Mouse (Mus musculus) intestine, embryonic 14.5 days (tissue): ENCODE data around the gene Hs3st5. TPM values are rescaled to one million over a fixed set of nuclear protein-coding genes. Genes with fewer than 3 reads are reported as not detected.

ENCODE experiments used
- ATAC-seq: fragments of 200-750 bp; cut with Nextera tagmentation; replicated peaks from 2 replicates; pipeline ENCODE4 v1.8.0; 2017; ENCODE audit warnings: low read depth, moderate number of reproducible peaks, moderate TSS enrichment, moderate library complexity; ENCODE audit not compliant: low FRiP score, low TSS enrichment
- DNase-seq: peaks from one replicate; pipeline ENCODE4 v3.0.0-alpha.2; 2018; ENCODE audit warnings: low spot score
- H3K27ac ChIP-seq: fragments of 300-500 bp; sonication (generic); 2 replicates; pipeline ENCODE4 v1.5.1; 2014; ENCODE audit warnings: low read depth, mild to moderate bottlenecking, control low read depth
- H3K27me3 ChIP-seq: fragments of 300-500 bp; sonication (generic); replicated peaks from 2 replicates; pipeline ENCODE4 v1.6.1; 2014; ENCODE audit warnings: low read length, control low read depth; ENCODE audit not compliant: control insufficient read depth, insufficient read depth
- H3K36me3 ChIP-seq: fragments of 300-500 bp; sonication (generic); 2 replicates; pipeline ENCODE4 v1.6.1; 2014; ENCODE audit warnings: low read length, control low read depth; ENCODE audit not compliant: control insufficient read depth, insufficient read depth
- H3K4me1 ChIP-seq: fragments of 300-500 bp; sonication (generic); replicated peaks from 2 replicates; pipeline ENCODE4 v1.6.1; 2014; ENCODE audit warnings: low read length, control low read depth, mixed read lengths; ENCODE audit not compliant: control insufficient read depth, insufficient read depth
- H3K4me2 ChIP-seq: fragments of 300-500 bp; sonication (generic); 2 replicates; pipeline ENCODE4 v1.6.1; 2014; ENCODE audit warnings: low read length
- H3K4me3 ChIP-seq: fragments of 300-500 bp; sonication (generic); 2 replicates; pipeline ENCODE4 v1.5.1; 2014; ENCODE audit warnings: low read depth, low read length, control low read depth, mixed read lengths
- H3K9ac ChIP-seq: fragments of 300-500 bp; sonication (generic); 2 replicates; pipeline ENCODE4 v1.6.1; 2014; ENCODE audit warnings: mild to moderate bottlenecking, low read length
- H3K9me3 ChIP-seq: fragments of 300-500 bp; sonication (generic); 2 replicates; pipeline ENCODE4 v1.6.1; 2016; ENCODE audit warnings: low read length, control low read depth; ENCODE audit not compliant: control insufficient read depth
- WGBS: fragments of 180-500 bp; shearing (Covaris S2); extraction: QIAGEN DNeasy Blood & Tissue Kit; methylation state at CpG from one replicate; pipeline ENCODE4 v1.1.7; 2014; 5-methylcytosine and 5-hydroxymethylcytosine counted together
- polyA plus RNA-seq: library from polyadenylated mRNA; unstranded; fragments of >200 nt; fragmentation: Nextera tagmentation; extraction: Ambion mirVana; gene quantifications from 2 replicates; pipeline ENCODE4 v1.2.1, GENCODE M21; 2014

Hs3st5 gene
- polyA plus RNA-seq, 1 experiment from 2014 or later, result 0.76 TPM

- Histone ChIP-seq H3K27me3 (no peaks in the 10 kb centered on the region), H3K4me2 (no peak overlapping the region)
- WGBS, result 65% methylated on average over 13 of the region's 13 CpGs
Observed at GRCm38 (mm10) chr10:36729361-36730098, 222.9 kb downstream of the Hs3st5 start.

GRCm38 (mm10) chr10:36739375-36739774 lies 232.8 kb downstream of the Hs3st5 start:
- no peak overlapping the region for H3K27ac ChIP-seq
- no peaks in the 10 kb centered on the region for H3K36me3 ChIP-seq
- H3K27me3 ChIP-seq, result no peaks in the 10 kb centered on the region
- no peak for ATAC-seq
- no peak overlapping the region for H3K4me3 ChIP-seq
- no peak for DNase-seq
- no peak overlapping the region for H3K4me2 ChIP-seq
- no peak overlapping the region for H3K9ac ChIP-seq
- no peaks in the 10 kb centered on the region for H3K9me3 ChIP-seq
- no peaks in the 10 kb centered on the region for H3K4me1 ChIP-seq

More at GRCm38 (mm10) chr10:36729361-36730098, 222.9 kb downstream of the Hs3st5 start:
- DNase-seq (no peak), ATAC-seq (no peak)
- no peak overlapping the region for H3K4me3 ChIP-seq
- no peaks in the 10 kb centered on the region for H3K4me1 ChIP-seq
- H3K9ac ChIP-seq, result no peak overlapping the region
- no peaks in the 10 kb centered on the region for H3K9me3 ChIP-seq
- H3K36me3 ChIP-seq, result no peaks in the 10 kb centered on the region
- H3K27ac ChIP-seq, result no peak overlapping the region

- no peak overlapping the region for H3K9ac ChIP-seq
- H3K4me2 ChIP-seq, result no peak overlapping the region
- ATAC-seq (no peak), DNase-seq (no peak)
- WGBS, result 79% methylated on average over 1 of the region's 1 CpGs
- H3K27ac ChIP-seq, result no peak overlapping the region
- no peaks in the 10 kb centered on the region for H3K36me3 ChIP-seq
- H3K4me1 ChIP-seq, result no peaks in the 10 kb centered on the region
- H3K9me3 ChIP-seq, result no peaks in the 10 kb centered on the region
- no peaks in the 10 kb centered on the region for H3K27me3 ChIP-seq
- no peak overlapping the region for H3K4me3 ChIP-seq
Observed at GRCm38 (mm10) chr10:36750021-36750420, 243.4 kb downstream of the Hs3st5 start.

GRCm38 (mm10) chr10:36754471-36754870 lies 247.9 kb downstream of the Hs3st5 start:
- no peak for ATAC-seq

GRCm38 (mm10) chr10:36773595-36773994 lies 267.0 kb downstream of the Hs3st5 start:
- DNase-seq, result no peak
- Histone ChIP-seq H3K4me1 (no peaks in the 10 kb centered on the region), H3K4me2 (no peak overlapping the region), H3K4me3 (no peak overlapping the region), H3K36me3 (no peaks in the 10 kb centered on the region), H3K27me3 (no peaks in the 10 kb centered on the region), H3K27ac (no peak overlapping the region), H3K9me3 (no peaks in the 10 kb centered on the region), H3K9ac (no peak overlapping the region)
- ATAC-seq, result no peak

More at GRCm38 (mm10) chr10:36754471-36754870, 247.9 kb downstream of the Hs3st5 start:
- H3K36me3 ChIP-seq, result no peaks in the 10 kb centered on the region
- WGBS, result 49% methylated on average over 1 of the region's 1 CpGs
- no peak for DNase-seq
- no peaks in the 10 kb centered on the region for H3K9me3 ChIP-seq
- no peaks in the 10 kb centered on the region for H3K27me3 ChIP-seq
- H3K4me3 ChIP-seq, result no peak overlapping the region
- H3K4me1 ChIP-seq, result no peaks in the 10 kb centered on the region
- H3K4me2 ChIP-seq, result no peak overlapping the region
- H3K27ac ChIP-seq, result no peak overlapping the region
- H3K9ac ChIP-seq, result no peak overlapping the region

GRCm38 (mm10) chr10:36774898-36775297 lies 268.3 kb downstream of the Hs3st5 start:
- no peaks in the 10 kb centered on the region for H3K4me1 ChIP-seq
- H3K4me3 ChIP-seq, result no peak overlapping the region
- H3K9me3 ChIP-seq, result no peaks in the 10 kb centered on the region
- H3K4me2 ChIP-seq, result no peak overlapping the region
- H3K9ac ChIP-seq, result no peak overlapping the region
- H3K27ac ChIP-seq, result no peak overlapping the region
- no peaks in the 10 kb centered on the region for H3K36me3 ChIP-seq
- no peaks in the 10 kb centered on the region for H3K27me3 ChIP-seq
- no peak for DNase-seq
- 81% methylated on average over 6 of the region's 6 CpGs for WGBS
- ATAC-seq, result no peak

GRCm38 (mm10) chr10:36781641-36782040 lies 275.0 kb downstream of the Hs3st5 start:
- Histone ChIP-seq H3K4me3 (no peak overlapping the region), H3K27me3 (no peaks in the 10 kb centered on the region), H3K9me3 (no peaks in the 10 kb centered on the region), H3K27ac (no peak overlapping the region), H3K9ac (no peak overlapping the region), H3K4me2 (no peak overlapping the region), H3K4me1 (no peaks in the 10 kb centered on the region), H3K36me3 (no peaks in the 10 kb centered on the region)
- WGBS, result 54% methylated on average over 1 of the region's 1 CpGs
- DNase-seq, result no peak
- ATAC-seq, result no peak

GRCm38 (mm10) chr10:36786970-36787369 lies 280.4 kb downstream of the Hs3st5 start:
- 81% methylated on average over 7 of the region's 7 CpGs for WGBS
- no peak overlapping the region for H3K9ac ChIP-seq

GRCm38 (mm10) chr10:36791771-36792170 lies 285.2 kb downstream of the Hs3st5 start:
- H3K27me3 ChIP-seq, result no peaks in the 10 kb centered on the region
- DNase-seq (no peak), ATAC-seq (no peak)
- no peak overlapping the region for H3K9ac ChIP-seq
- H3K27ac ChIP-seq, result no peak overlapping the region
- H3K36me3 ChIP-seq, result no peaks in the 10 kb centered on the region
- 30% methylated on average over 2 of the region's 2 CpGs for WGBS
- H3K9me3 ChIP-seq, result no peaks in the 10 kb centered on the region
- H3K4me1 ChIP-seq, result no peaks in the 10 kb centered on the region
- H3K4me2 ChIP-seq, result no peak overlapping the region
- no peak overlapping the region for H3K4me3 ChIP-seq

More at GRCm38 (mm10) chr10:36786970-36787369, 280.4 kb downstream of the Hs3st5 start:
- no peaks in the 10 kb centered on the region for H3K36me3 ChIP-seq
- no peaks in the 10 kb centered on the region for H3K9me3 ChIP-seq
- no peaks in the 10 kb centered on the region for H3K27me3 ChIP-seq
- H3K27ac ChIP-seq, result no peak overlapping the region
- ATAC-seq (no peak), DNase-seq (no peak)
- no peak overlapping the region for H3K4me2 ChIP-seq
- no peaks in the 10 kb centered on the region for H3K4me1 ChIP-seq
- no peak overlapping the region for H3K4me3 ChIP-seq
